Mouse (Mus musculus): ENCODE measurements around the gene Itgb2.

DNA sequence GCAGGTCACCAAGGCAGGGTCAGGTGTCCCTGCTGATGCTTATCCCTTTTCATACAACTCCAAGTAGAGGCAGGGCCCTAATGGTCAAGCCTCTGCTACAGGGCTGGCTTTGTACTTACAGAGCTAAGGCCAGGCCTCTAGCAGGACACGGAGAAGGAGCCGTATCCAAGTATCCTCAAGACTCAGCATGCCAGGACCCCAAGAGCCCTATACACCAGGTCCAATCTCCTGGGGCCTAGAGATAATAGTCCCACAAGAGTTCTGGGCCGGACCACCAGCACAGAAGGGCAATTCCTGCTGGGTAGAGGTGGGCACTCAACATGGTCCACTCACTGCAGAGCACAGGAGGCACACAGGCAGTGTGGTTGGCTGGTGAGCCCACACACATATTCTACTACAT, 21.3 kb upstream of the Itgb2 start:
- TF ChIP-seq POLR2A (IDR thresholded peaks at IDR 0.05; ENCODE audit: low read depth, low read length) = no peak
- TF ChIP-seq CTCF (IDR thresholded peaks at IDR 0.05; ENCODE audit: extremely low read depth, insufficient read depth, insufficient read length, insufficient replicate concordance) = no peak

Measured in spleen, adult 2 months (tissue).